Mouse (Mus musculus): ENCODE results near the gene Nrcam. TPM values are rescaled to one million over a fixed set of nuclear protein-coding genes. Genes with fewer than 3 reads are reported as not detected.

The Nrcam gene
- total RNA-seq, 4 experiments from 2014 or later: 0.22 to 0.69 (median 0.55) TPM; not detected in 1

DNA sequence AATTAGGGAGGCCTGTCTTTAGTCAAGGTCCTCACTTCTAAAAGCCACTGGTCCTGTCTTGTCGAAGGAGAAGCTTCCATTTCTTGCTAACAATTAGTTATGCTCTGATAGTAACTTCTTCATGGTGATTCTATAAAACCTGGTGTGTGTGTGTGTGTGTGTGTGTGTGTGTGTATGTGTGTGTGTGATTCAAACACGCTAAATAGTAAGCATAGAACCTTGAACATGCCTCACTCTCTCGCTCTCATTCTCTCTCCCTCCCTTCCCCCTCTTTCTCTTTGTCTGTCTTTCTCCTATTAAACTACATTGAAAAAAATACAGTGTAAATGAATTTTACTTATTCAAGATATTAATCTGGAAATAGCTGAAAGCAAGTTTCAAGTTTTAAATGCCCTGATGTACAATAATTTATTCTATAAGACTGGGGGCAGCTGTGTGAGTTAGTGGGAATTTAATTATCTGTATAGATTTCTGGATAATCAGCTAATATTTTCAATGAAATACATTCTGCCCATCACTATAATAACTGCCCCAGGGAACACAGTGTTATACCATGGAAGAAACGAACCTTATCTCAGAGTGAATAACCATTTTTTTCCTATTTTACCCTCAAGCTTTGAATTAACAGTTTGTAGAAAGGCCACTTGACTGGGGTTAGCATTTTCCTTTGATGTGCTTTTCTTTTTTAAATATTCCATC, 180.9 kb downstream of the Nrcam start:
- no peak for DNase-seq (ENCODE audit: low spot score)

DNA sequence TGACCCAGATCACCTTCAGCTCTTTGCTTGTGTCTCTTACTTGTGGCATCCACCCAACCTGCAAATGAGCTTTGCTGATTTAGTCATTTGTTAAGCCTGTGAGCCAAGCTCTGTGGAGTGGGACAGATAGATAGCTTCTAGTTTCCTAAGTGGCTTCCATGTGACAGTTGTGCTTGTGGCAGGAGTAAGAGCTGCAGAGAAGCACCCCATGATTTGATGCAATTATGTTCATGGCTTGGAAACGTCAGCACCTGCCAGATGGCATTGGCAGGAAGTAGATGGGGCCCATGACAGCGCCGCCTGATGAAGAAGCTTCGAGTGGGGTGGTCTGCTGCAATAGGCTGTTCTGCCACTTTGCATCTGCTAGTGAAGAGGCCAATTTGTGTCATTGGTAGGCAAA, 186.4 kb downstream of the Nrcam start:
- DNase-seq (ENCODE audit: low spot score): no peak

GRCm38 (mm10) chr12:44519440-44520141, 190.9 kb downstream of the Nrcam start:
- no peak for DNase-seq (ENCODE audit: low spot score)

DNA sequence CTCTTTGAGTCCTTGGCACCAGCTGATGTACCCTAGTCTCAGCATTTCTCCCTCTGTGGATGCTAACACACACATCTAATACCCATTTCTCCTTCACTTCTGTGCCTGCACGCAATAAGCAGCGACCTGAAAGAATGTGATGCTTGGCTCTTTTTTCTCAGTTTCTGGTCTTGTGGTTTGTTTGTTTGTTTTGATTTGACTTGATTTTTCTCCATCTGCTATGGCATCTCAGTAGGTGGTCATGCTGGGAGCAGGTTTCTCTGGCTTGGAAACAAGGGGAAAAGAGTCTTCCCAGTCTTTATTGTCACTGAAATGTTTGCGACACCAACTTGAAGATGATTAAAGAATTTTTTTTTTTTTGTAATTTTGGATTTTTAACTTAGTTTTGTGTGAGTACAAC, 192.8 kb downstream of the Nrcam start:
- no peak for DNase-seq (ENCODE audit: low spot score)

GRCm38 (mm10) chr12:44524621-44525565, 196.2 kb downstream of the Nrcam start:
- DNase-seq (ENCODE audit: low spot score): no peak

DNA sequence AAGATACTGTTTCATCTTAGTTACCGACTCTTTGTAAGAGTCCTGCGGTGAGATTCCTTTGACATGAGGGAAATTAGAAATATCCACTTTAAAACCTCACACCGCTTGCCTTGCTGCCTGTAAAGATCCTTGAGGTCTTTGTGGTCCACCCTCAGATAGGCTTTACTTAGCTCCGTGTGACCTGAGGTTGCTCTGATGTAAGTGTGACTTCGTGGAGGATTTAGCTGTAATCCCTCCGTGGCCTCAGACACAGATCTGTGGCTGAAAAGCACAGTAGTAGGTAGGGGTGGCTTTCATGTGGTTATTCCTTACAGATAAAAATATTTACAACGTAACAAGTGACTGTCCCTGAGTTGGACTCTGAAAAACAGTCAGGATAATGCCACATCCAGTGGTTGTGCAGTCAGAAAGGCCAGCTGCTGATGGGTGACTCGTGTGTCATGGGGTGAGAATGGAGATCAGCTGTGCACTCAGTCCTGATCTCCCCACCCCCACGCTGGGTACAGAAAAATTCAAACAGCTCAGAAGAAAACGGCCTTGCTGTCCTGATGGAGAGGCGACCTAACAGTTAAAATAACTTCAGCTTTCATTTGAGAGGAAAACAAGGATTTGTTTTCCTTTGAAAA, 199.8 kb downstream of the Nrcam start:
- DNase-seq (ENCODE audit: low spot score): no peak

- no peak for DNase-seq (ENCODE audit: low spot score)
Observed at GRCm38 (mm10) chr12:44532337-44533113, 203.8 kb downstream of the Nrcam start.

DNA sequence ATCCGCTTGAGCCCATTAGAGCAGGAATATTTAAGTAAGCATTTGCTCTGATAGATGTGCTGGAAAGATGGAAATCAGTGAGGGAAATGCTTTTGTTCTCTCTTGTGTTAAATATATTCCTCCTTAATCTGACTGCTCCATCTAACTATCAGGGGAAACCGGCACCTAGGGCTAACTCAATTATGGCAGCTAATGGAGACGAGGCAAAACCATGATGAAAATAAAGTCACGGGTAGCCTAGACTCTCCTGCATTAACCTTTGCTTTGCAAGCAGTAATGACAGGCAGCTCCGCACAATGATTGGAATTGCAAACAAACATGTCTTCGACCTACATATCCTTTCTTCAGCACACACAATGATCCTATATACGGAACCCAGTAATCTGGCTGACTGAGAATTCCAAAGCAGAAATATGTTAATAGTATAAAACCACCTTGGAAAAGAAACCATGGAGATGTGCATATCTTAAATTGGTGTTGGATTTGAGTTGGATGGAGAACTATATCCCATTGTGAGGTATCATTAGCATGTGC, 205.5 kb downstream of the Nrcam start:
- no peak for DNase-seq (ENCODE audit: low spot score)

DNA sequence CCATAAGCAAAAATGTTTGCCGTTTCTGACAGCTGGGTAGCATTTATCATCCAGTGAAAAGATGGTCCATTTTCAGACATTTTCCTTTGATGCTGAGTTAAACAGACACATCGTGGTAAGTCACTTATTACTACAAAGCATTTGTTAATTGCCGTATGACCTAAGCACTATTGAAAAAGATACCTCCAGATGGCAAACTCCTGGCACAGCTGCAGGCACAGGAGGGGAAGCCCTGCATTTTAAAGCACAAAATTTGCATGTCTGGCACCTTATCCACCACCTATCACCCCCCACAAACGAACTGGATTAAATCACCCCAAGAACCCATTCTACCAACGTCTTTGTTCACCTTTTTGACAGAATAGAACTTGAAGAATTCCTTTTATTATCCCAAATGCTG, 206.9 kb downstream of the Nrcam start:
- DNase-seq (ENCODE audit: low spot score): no peak

- DNase-seq (ENCODE audit: low spot score): peak; percentile 57
Observed at GRCm38 (mm10) chr12:44547721-44548369, 219.2 kb downstream of the Nrcam start.

DNA sequence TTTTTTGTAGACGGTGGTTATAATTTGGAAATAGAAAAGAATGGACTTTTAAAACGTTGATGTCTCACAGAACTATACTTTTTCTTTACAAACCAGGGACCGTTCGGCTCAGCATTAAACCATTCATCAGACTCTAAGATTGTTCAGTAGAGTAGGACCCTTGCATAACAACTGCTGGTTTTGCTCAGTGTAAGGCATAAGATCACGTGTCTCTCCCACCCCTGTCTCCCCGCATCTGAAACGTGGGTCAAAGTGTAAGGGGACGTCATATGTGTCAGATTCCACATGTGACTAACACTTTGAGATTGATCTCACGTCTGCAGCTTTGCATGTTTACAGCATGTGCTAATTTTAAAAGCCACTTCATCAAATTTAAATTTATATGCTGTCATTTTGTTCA, 219.8 kb downstream of the Nrcam start:
- DNase-seq (ENCODE audit: low spot score): no peak

- DNase-seq (ENCODE audit: low spot score): no peak
Observed at GRCm38 (mm10) chr12:44551614-44552013, 222.9 kb downstream of the Nrcam start.

DNA sequence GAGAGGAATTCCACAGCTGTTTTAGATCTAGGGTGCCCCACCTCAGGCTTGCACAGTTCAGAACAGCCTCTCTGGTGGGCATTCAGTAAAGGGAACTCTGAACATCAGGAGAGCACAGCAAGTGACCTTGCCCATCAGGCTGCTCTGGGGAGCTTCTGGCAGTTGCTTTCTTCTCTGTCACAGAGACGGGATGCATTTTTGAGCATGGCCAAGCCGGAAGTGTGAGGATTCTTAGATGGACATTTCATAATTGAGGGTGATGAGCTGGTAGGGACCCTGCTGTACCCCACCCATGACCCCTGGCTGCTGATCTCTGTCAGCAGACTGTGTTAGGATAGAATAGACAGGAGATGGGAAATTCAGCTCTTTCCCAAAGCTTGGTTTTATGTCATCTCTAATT, 225.4 kb downstream of the Nrcam start:
- DNase-seq (ENCODE audit: low spot score): no peak

DNA sequence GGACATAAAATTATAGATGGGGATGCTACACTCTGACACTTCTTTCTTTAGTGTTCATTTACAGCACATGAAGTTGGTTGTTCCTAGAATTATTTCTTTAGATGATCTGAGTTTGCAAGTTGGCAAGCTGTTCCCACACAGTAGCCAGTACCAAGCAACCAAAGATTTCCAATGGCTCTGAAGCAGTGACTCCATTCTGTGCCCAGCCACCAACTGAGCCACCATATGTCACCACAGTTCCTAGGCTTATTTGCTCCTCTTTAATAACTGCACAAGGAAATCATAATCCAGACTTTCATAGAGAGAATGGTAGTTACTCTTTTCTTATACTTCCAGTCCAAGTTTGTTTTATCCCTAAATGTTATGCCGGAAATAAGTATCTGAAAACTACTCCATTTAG, 226.1 kb downstream of the Nrcam start:
- no peak for DNase-seq (ENCODE audit: low spot score)

GRCm38 (mm10) chr12:44560002-44560401, 231.3 kb downstream of the Nrcam start:
- DNase-seq (ENCODE audit: low spot score): no peak

DNA sequence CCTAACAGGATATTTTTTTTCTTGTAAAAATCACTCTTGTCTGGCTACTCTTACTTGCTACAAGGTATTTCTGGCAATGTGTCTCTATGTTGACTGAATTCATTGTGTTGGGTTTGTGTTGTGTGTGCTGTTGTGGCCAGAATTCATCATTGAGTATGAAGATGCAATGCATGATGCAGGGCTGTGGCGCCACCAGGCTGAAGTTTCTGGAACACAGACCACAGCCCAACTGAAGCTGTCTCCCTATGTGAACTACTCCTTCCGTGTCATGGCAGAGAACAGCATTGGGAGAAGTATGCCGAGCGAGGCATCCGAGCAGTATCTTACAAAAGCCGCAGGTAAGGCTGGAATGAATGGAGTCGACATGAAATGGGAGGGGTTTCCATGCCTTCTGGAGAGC, 241.4 kb downstream of the Nrcam start:
- no peak for DNase-seq (ENCODE audit: low spot score)

DNA sequence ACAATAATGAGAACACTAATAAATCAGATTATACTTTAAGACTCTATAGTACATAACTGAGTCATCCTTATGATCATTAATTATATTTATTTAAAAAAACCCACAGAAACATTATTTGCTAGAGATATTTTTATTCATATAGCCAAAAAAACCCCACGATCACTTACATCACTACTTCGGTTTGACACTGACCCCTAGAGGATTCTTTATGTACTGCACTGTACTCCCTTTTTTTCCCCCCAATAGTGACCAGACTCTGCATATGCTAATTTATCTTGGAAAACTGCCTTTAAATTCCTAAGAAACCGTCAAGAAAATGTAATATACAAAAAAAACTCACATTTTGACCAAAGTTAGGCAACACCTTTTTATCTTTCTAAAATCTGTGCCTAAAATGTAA, 244.0 kb downstream of the Nrcam start:
- no peak for DNase-seq (ENCODE audit: low spot score)

GRCm38 (mm10) chr12:44574167-44574566, 245.5 kb downstream of the Nrcam start:
- DNase-seq (ENCODE audit: low spot score): no peak

DNA sequence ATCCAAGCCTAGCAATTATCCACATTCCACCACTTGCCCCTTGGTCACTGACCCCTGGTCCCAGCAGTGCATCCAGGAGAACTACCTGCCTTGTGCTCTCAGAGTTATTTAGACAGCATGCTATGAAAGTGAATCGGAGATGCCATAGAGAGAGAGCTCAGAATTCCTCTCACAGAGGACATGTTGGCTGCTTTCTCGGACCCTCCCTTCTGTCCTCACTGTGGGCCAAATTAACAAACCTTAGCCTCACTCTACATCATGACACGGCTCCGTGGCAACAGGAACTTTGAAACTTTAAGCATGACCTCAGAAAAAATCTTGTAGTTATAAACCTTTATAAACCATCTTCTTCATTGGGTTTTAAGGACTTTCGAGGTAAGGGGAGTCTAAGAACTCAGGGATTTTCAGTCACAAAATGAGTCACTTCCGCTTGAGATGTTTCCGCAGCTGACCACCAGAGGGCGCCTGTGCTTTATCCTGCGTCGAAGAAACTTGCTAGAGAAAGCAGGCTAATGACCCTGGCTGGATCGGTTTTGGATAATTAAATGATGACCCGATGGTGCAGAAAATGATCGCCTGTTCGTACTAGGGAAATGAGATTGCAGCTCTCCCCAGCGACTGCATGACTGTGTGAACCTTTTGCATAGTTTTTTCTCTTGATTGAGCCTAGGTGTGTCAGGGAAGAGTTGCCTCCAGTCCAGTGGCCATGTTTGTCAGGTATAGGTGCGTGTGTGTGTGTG, 272.9 kb downstream of the Nrcam start:
- peak; percentile 43 for DNase-seq (ENCODE audit: low spot score)
